Mouse (Mus musculus) intestine, embryonic 14.5 days (tissue): ENCODE data around the gene Ddx54. TPM values are rescaled to one million over a fixed set of nuclear protein-coding genes. Genes with fewer than 3 reads are reported as not detected.

Experiments used
- ATAC-seq: fragments of 200-750 bp; cut with Nextera tagmentation; replicated peaks from 2 replicates; pipeline ENCODE4 v1.8.0; 2017; ENCODE audit warnings: low read depth, moderate number of reproducible peaks, moderate TSS enrichment, moderate library complexity; ENCODE audit not compliant: low FRiP score, low TSS enrichment
- DNase-seq: peaks from one replicate; pipeline ENCODE4 v3.0.0-alpha.2; 2018; ENCODE audit warnings: low spot score
- H3K27ac ChIP-seq: fragments of 300-500 bp; sonication (generic); 2 replicates; pipeline ENCODE4 v1.5.1; 2014; ENCODE audit warnings: low read depth, mild to moderate bottlenecking, control low read depth
- H3K27me3 ChIP-seq: fragments of 300-500 bp; sonication (generic); replicated peaks from 2 replicates; pipeline ENCODE4 v1.6.1; 2014; ENCODE audit warnings: low read length, control low read depth; ENCODE audit not compliant: control insufficient read depth, insufficient read depth
- H3K36me3 ChIP-seq: fragments of 300-500 bp; sonication (generic); 2 replicates; pipeline ENCODE4 v1.6.1; 2014; ENCODE audit warnings: low read length, control low read depth; ENCODE audit not compliant: control insufficient read depth, insufficient read depth
- H3K4me1 ChIP-seq: fragments of 300-500 bp; sonication (generic); replicated peaks from 2 replicates; pipeline ENCODE4 v1.6.1; 2014; ENCODE audit warnings: low read length, control low read depth, mixed read lengths; ENCODE audit not compliant: control insufficient read depth, insufficient read depth
- H3K4me2 ChIP-seq: fragments of 300-500 bp; sonication (generic); 2 replicates; pipeline ENCODE4 v1.6.1; 2014; ENCODE audit warnings: low read length
- H3K4me3 ChIP-seq: fragments of 300-500 bp; sonication (generic); 2 replicates; pipeline ENCODE4 v1.5.1; 2014; ENCODE audit warnings: low read depth, low read length, control low read depth, mixed read lengths
- H3K9ac ChIP-seq: fragments of 300-500 bp; sonication (generic); 2 replicates; pipeline ENCODE4 v1.6.1; 2014; ENCODE audit warnings: mild to moderate bottlenecking, low read length
- H3K9me3 ChIP-seq: fragments of 300-500 bp; sonication (generic); 2 replicates; pipeline ENCODE4 v1.6.1; 2016; ENCODE audit warnings: low read length, control low read depth; ENCODE audit not compliant: control insufficient read depth
- WGBS: fragments of 180-500 bp; shearing (Covaris S2); extraction: QIAGEN DNeasy Blood & Tissue Kit; methylation state at CpG from one replicate; pipeline ENCODE4 v1.1.7; 2014; 5-methylcytosine and 5-hydroxymethylcytosine counted together
- polyA plus RNA-seq: library from polyadenylated mRNA; unstranded; fragments of >200 nt; fragmentation: Nextera tagmentation; extraction: Ambion mirVana; gene quantifications from 2 replicates; pipeline ENCODE4 v1.2.1, GENCODE M21; 2014

Ddx54 gene
- polyA plus RNA-seq, 1 experiment from 2014 or later, result 41.0 TPM

DNA sequence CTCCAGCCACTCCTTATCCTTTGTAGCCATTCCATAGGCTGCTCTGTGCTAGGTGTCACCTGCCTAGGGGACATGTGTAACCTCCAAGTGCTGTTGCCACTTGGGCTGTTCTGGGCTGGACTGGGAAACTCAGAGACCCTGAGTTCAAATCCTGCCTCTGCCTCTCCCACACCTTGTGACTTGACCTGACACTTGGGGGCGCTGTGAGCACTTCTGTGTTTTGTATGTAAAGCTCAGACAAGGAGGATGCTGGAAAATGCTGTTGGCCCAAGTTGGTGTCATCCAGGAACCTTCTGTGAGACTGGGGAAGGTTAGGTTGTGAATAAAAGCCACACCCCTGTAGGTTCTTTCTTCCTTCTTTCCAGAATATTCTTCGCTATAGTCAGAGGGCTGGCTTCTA lies 52.3 kb downstream of the Ddx54 start:
- ATAC-seq (no peak), DNase-seq (no peak)
- Histone ChIP-seq H3K27ac (no peak overlapping the region), H3K9ac (no peak overlapping the region), H3K4me2 (no peak overlapping the region), H3K9me3 (no peaks in the 10 kb centered on the region), H3K4me3 (no peak overlapping the region), H3K36me3 (no peaks in the 10 kb centered on the region), H3K27me3 (0 out of 2 replicates have a peak, but pooled peaks cover 13% of the 10 kb centered on the region), H3K4me1 (no peaks in the 10 kb centered on the region)
- 50% methylated on average over 2 of the region's 2 CpGs for WGBS

DNA sequence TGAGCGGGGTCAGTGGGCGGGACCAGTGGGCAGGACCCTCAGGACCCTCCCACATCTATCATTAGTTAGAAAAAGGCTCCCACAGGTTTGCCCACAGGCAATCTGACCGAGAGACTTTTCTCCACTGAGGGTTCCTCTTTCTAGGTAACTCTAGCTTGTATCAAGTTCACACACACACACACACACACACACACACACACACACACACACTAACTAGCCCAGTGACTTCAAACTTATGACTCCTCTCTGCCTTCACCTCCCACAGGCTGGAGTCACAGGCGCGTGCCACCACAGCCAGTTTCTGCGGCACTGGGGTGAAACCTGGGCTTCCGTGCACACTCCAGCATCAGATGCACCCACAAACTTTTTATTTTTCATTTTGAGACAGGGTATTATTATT lies 56.2 kb downstream of the Ddx54 start:
- Histone ChIP-seq H3K4me1 (no peaks in the 10 kb centered on the region), H3K4me2 (no peak overlapping the region), H3K27me3 (0 out of 2 replicates have a peak, but pooled peaks cover 10% of the 10 kb centered on the region), H3K27ac (no peak overlapping the region), H3K9ac (no peak overlapping the region), H3K9me3 (no peaks in the 10 kb centered on the region), H3K4me3 (no peak overlapping the region), H3K36me3 (no peaks in the 10 kb centered on the region)
- WGBS, result 79% methylated on average over 7 of the region's 7 CpGs
- ATAC-seq, result no peak
- DNase-seq, result no peak

DNA sequence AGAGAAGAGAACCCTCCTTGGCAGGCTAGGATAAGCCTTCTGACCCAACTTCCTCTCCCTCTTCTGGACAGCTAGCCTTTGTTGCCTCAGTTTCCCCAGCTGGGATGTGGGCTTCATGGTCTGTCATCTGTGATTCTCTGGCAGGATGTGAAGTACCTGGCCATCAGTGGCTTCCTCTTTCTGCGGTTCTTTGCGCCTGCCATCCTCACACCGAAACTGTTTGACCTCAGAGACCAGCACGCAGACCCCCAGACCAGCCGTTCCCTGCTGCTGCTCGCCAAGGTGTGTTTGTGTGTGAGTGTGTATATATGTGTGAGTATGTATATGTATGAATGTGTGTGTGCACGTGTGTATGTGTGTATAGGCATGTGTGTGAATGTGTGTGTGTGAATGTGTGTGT lies 57.6 kb downstream of the Ddx54 start:
- H3K9me3 ChIP-seq, result no peaks in the 10 kb centered on the region
- no peaks in the 10 kb centered on the region for H3K4me1 ChIP-seq
- no peaks in the 10 kb centered on the region for H3K36me3 ChIP-seq
- H3K4me3 ChIP-seq, result no peak overlapping the region
- ATAC-seq, result no peak
- no peak overlapping the region for H3K9ac ChIP-seq
- 0 out of 2 replicates have a peak, but pooled peaks cover 10% of the 10 kb centered on the region for H3K27me3 ChIP-seq
- H3K4me2 ChIP-seq, result no peak overlapping the region
- WGBS, result 80% methylated on average over 7 of the region's 7 CpGs
- no peak overlapping the region for H3K27ac ChIP-seq
- no peak for DNase-seq

DNA sequence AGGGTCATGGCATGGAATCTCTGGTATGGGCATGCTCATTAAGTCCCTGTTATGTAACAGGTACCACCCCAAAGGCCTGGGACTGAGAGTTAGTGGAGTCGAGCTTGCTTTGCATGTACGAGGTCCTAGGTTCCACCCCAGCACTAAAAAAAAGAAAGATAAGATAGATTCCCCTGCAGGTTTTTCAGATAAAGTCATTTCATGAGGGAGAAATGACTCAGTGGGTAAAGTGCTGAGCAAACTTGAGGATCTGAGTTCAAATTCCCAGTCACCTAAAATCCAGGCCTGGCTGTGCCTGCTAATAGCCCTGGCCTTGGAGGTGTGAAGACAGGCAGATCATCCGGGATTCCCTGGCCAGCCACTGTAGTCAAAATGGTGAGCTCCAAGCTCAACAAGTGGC lies 59.3 kb downstream of the Ddx54 start:
- 0 out of 2 replicates have a peak, but pooled peaks cover 2% of the 10 kb centered on the region for H3K27me3 ChIP-seq
- no peaks in the 10 kb centered on the region for H3K9me3 ChIP-seq
- no peaks in the 10 kb centered on the region for H3K36me3 ChIP-seq
- H3K9ac ChIP-seq, result no peak overlapping the region
- H3K4me2 ChIP-seq, result no peak overlapping the region
- no peaks in the 10 kb centered on the region for H3K4me1 ChIP-seq
- H3K27ac ChIP-seq, result no peak overlapping the region
- no peak overlapping the region for H3K4me3 ChIP-seq
- ATAC-seq, result no peak
- 72% methylated on average over 3 of the region's 3 CpGs for WGBS
- no peak for DNase-seq

DNA sequence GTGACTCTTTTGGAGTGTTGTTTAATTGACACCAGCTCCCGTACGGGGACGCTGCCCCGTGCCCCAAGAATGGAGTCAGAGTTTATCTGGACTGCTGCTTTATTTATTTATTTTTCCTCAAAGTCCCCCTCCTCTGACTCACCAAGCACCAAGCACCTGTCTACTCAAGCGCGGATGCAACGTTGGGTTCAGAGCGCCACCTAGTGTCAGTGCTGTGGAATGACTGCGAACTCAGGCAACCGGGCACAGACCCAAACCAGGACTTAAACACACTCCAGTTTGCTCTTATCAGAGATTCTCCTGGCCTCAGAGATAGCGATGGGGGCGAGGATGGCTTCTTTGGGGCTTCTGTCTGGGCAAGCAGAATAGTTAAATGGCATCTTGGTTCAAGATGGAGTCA lies 61.1 kb downstream of the Ddx54 start:
- Histone ChIP-seq H3K27ac (no peak overlapping the region), H3K9me3 (no peaks in the 10 kb centered on the region), H3K36me3 (no peaks in the 10 kb centered on the region), H3K27me3 (no peaks in the 10 kb centered on the region), H3K4me3 (no peak overlapping the region), H3K9ac (no peak overlapping the region), H3K4me1 (no peaks in the 10 kb centered on the region), H3K4me2 (no peak overlapping the region)
- ATAC-seq, result no peak
- peak; percentile 84 for DNase-seq
- WGBS, result 4% methylated on average over 12 of the region's 12 CpGs

DNA sequence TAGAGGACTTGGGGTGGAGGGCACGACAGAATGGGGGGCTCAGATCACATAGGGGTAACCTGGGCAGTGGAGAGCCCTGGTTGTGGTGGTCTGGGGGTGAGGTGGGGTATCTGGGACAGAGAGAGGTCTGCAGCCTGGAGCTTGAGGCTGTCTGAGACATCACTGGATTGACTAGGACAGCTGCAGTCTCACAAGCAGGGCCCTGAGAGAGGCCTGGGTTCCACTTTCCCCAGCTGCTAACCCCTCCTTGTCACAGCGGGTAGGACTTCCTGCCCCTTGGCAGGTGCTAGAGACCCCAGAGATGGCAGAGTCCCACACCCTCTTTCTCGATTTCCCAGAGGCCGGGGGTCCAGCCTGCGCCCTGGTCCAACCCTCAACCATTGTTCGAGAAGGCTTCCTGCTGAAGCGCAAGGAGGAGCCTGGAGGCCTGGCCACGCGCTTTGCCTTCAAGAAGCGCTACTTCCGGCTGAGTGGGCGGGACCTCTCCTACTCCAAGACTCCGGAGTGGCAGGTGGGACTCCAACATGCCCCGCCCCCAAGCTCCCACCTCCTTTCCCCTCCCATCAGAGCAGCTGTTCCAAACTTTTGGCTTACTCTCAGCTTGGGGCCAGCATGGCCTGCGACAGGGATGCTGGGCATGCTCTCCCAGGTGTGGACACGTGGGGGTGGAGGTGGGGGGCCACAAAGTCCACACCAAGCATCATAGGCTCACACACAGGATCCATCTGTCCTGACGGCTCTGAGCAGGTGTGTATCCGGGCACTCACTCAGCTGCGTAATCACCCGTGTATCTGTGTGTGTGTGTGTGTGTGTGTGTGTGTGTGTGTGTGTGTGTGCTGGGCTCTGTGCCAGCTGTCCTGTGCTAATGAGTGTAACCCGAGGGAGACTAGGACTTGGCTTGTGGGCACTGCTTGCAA lies 61.9 kb downstream of the Ddx54 start:
- no peaks in the 10 kb centered on the region; the same call in 1 of the 2 replicates for H3K4me1 ChIP-seq
- no peak overlapping the region for H3K9ac ChIP-seq
- H3K4me2 ChIP-seq, result no peak overlapping the region
- H3K36me3 ChIP-seq, result no peaks in the 10 kb centered on the region
- H3K4me3 ChIP-seq, result no peak overlapping the region
- no peaks in the 10 kb centered on the region for H3K9me3 ChIP-seq
- 29% methylated on average over 21 of the region's 21 CpGs for WGBS
- DNase-seq (no peak), ATAC-seq (no peak; the same call in 1 of the 2 replicates)
- H3K27ac ChIP-seq, result no peak overlapping the region
- no peaks in the 10 kb centered on the region for H3K27me3 ChIP-seq

DNA sequence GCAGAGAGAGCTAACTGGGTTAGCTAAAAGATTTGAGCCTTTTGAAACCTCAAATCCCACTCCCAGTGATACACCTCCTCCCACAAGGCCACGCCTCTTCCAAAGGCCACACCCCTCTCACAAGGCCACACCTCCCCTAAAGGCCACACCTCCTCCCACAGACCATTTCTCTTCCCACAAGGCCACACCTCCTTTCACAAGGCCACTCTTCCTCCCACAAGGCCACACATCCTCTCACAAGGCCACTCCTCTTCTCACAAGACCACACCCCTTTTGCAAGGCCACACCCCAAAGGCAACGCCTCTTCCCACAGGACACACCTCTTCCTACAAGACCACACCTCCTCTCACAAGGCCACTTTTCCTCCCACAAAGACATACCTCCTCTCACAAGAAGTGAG lies 65.0 kb downstream of the Ddx54 start:
- Histone ChIP-seq H3K9ac (no peak overlapping the region), H3K27ac (no peak overlapping the region), H3K36me3 (no peaks in the 10 kb centered on the region), H3K4me2 (no peak overlapping the region), H3K4me1 (no peaks in the 10 kb centered on the region; the same call in 1 of the 2 replicates), H3K27me3 (peaks cover 7% of the 10 kb centered on the region), H3K9me3 (no peaks in the 10 kb centered on the region), H3K4me3 (no peak overlapping the region)
- 18% methylated on average over 2 of the region's 2 CpGs for WGBS
- ATAC-seq (no peak), DNase-seq (no peak)
